Mouse (Mus musculus) B cell, adult 67 days (primary cell): ENCODE results near the gene Gad2. TPM values are rescaled to one million over a fixed set of nuclear protein-coding genes. Genes with fewer than 3 reads are reported as not detected.

ENCODE experiments used
- total RNA-seq, 2 experiments: library from RNA; stranded (reverse); gene quantifications; 4 replicates each; pipeline ENCODE4 v1.2.4; 2023

The Gad2 gene
- not detected for total RNA-seq

GRCm38 (mm10) chr2:22621828-22622731, at the start of gene Gad2:
Gene Gad2 (plus strand): TSS chr2:22622205.

Other genes with a start within 250 kb of the Gad2 start
- gene Apbb1ip, start 151.9 kb downstream of the Gad2 start, total RNA-seq, result 100 to 1,000 TPM; 141 to 149 TPM